Mouse (Mus musculus) erythroblast, adult 5-6 weeks (primary cell): ENCODE data around the gene Rpia. TPM values are rescaled to one million over a fixed set of nuclear protein-coding genes. Genes with fewer than 3 reads are reported as not detected.

ENCODE experiments used
- ATAC-seq: replicated peaks from 2 replicates; pipeline ENCODE4 v1.8.0; 2016; ENCODE audit warnings: moderate number of reproducible peaks, mild to moderate bottlenecking, moderate TSS enrichment, inconsistent platforms; ENCODE audit not compliant: poor library complexity, low FRiP score, severe bottlenecking
- total RNA-seq, 2 experiments: library from RNA; stranded (forward) in 1 of 2; stranded (reverse) in 1 of 2; fragments of 150-400 nt in 1 of 2; fragments of 200-764, 138-1000 nt in 1 of 2; gene quantifications; 2 replicates each; pipeline versions ENCODE4 v1.2.3 to v1.2.4; 2015 to 2017; ENCODE audit warnings: low replicate concordance in 2 of 2

Rpia gene
- total RNA-seq, 2 experiments from 2014 or later = 33.4 to 55.0 TPM

DNA sequence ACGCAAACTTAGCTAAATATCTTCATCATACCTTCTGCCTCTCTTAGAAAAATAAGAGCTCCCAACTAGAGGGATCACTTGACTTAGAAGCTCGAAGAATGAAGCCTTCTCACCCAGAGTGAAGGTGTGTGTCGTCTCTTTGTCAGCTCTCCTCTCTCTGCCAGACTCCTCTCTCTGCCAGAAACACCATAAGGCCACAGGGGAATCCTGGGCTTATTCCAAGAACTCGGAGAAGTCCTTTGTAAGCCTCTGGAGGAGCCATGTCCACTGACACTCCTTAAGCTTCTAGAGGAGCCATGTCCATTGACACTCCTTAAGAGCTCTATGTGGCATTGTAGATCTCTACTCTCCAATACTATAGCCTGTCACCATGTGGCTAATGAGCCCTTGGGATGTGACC, 31.1 kb downstream of the Rpia start:
- ATAC-seq = no peak; the same call in 1 of the 2 replicates

DNA sequence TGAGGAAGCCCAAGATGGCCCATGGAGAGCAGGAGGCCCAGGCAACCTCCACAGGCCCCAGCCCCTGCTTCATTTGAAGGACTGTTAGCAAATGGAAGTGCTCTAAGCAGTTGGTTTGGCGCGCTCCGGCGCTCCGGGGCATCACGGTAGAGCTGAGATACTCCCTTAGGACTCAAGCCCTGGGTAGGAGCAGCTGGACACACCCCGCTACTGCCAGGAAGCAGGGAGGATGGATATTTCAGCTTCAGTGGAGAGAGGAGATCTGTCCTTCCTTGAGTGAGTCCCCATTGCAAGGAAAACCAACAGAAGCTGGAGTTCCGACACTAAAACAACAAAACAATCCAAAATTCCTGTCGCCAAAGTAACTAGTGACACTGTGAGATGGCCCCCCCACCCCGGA, 37.2 kb downstream of the Rpia start:
- ATAC-seq = no peak

DNA sequence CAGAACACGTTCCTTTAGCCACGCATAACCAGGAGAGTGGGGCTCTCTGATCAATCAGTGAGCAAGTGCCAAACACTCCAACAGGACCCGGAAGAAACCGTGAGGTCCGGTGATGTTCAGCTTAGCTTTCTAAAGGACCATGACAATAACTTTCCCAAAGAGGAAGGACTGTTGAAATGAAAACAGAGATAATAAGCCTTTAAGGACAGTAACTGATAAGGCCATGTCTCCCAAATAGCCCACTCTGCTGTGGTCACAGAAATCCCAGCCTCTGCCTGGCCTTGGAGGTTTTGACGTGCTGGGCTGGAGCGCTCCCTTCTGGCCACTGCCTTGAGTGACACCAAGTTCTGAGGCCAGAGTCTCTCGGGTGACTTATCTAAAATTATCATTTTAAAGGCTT, 39.7 kb downstream of the Rpia start:
- ATAC-seq = peak; percentile 97

DNA sequence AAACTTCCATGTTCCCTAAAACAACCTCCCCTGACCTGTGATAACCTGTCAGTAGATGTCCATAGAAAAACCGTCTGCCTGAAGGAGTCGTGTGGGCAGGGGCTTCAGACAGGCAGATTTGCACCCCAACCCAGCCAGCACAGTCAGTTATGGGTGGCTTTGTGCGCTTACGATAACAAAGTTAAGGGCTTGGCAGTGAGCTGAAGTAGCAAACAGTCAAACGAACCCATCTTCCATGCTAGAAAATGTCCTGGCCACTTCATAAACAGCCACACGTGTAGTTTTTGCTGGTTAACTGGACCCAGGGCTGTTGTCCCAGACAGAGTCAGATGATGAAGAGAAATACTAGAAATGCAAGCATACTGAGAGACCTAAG, 40.1 kb downstream of the Rpia start:
- ATAC-seq = peak; percentile 49

DNA sequence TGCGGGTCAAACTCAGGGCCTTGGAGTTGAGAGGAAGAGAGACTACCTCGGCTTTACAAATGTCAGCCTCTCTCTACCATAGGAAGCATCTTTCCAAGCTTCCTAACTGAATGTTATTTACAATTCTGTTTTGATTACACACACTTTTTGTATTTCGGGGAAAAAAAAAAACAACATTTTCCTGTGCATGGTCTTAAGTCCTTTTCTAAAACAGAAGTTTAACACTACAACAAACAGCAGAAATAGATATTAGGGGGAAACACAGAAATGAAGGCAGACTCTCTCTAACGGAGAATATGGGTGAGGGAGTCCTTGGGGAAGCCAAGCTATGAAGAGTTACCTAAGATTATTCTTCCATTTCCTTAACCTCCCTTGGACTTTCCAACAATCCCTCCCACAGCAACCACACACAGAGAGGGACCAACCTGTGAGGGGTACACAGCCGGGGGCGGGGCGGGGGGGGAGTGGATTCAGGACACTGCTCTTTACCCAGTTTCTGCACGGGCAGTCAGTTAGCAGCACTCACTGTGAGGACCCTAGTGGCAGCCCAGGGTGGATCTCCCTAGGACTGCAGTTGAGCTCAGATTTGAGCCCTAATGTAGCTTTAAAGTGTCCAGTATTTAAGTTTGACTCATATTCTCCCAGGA, 40.7 kb downstream of the Rpia start:
- no peak for ATAC-seq

DNA sequence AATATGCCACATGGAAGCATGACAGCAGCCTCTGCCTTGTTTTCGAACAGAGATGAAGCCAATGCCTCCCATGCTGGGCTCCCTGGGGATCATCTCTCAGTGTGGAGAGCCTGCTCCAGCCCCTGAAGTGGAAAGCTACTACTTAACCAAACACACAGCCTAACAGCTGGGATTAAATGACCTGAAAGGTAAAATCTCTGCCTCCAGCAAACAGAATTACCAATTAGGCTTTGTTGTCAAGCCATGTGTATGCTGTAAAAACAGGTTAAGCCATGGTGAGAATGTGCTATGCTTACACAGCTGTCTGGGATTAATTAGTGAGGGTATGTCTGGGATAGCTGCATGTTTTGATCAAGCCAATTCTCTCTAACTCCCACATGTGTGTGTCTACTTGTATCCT, 42.3 kb downstream of the Rpia start:
- ATAC-seq = no peak

DNA sequence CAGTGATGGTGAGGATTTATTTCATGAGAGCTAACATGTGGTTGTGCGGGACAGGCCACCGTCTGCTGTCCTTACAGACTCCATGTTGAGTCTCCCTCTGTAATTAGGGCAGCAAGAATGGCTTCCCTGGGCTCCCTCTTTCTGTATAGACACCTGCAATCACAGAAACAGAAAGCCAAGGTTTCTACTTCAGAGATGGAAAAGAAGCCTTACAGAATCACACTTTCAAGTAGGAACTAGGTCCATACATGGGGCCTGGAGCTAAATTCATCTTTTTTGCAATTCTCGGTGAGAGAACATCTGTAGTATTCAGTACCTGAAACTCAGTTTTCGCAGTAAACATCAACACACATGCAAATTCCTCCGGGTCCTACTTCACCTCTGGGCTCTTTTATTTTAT, 44.3 kb downstream of the Rpia start:
- no peak for ATAC-seq

DNA sequence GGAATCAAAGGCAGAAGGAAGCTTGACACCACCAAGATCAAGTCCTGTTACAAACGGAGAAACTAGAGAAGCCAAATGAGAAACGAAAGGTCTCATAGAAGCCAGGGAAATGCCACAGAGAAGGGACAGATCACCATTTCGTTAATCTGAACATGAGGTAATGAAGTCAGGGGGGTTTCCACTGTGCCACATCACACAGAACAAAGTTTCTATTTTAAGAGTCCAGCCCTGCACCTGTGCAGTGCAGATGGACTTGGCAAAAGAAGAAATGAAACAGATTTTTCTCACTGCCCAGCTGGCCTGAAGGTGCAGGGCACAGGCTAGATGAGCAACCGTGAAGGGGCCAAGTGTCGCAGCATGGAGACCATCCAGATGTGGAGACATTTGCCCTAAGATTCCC, 48.1 kb downstream of the Rpia start:
- no peak for ATAC-seq

DNA sequence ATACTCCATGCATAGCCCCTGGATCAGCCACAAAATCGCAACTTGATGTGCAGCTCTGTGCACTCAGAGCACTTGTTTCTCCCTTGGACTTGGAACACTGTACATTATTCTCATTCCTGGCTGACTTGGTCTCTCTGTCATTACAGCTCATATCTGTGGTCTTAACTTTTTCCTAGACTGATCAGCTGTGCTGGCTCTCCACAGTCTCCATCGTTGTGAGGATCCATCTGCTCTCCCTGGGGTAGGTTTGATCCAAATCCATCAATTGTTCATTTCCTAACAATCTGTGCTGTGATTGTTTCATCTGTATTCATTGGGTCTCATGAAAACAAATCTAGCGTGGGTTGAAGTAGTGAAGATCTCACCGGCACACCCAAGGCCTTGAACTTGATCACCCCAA, 49.2 kb downstream of the Rpia start:
- no peak for ATAC-seq

DNA sequence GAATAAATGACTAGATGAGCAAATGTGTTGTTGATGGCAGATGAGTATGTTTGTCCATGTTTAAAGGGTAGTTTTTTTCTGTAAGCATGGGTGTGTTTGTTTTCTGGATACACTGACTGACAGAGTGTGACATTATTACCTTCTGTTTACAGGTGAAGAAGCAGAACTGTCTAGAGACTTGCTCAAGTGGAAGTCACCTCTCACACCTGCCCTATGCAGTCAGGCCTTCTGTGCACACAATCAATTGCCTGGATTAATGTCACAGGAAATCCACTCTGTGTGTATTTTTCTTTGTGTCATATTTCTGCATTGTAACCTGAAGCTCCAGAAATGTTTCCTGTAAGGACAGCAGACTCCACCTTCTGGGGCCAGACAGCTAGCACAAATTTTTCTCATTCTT, 51.5 kb downstream of the Rpia start:
- no peak for ATAC-seq

DNA sequence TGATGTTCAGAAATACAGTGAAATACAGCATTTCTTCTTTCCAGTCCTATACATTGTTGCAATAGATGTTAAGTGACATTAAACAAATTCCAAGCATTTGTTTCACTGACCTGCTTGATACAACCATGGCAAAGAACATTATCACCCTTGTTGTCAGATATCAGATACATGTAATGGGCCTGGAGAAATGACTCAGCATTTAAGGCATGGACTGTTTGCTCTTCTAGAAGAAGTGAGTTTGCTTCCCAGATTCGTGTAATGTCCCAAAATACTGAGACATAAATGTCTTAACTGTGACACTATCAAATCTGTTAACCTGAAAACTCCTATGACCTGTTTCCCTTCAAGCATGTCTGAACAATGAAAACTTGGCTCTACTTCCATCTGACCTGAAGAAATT, 52.6 kb downstream of the Rpia start:
- ATAC-seq = no peak

DNA sequence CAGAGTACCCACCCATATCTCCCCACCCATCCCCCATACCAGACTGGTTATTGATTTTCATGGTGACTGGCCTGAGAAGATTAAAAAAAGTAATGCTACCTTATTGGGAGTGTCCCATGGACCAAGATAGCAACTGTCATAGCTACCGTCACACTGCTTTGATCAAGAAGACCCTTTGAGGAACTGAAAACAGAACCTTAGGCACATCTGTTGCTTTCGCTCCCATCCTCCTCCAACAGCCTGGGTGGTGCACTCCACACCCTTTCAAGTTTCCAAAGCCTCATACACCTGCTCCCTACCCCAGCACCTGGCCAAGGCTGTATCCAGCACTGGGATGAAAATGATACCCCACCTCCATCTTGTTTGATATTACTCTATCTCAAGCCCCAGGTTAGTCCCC, 56.5 kb downstream of the Rpia start:
- ATAC-seq = no peak

DNA sequence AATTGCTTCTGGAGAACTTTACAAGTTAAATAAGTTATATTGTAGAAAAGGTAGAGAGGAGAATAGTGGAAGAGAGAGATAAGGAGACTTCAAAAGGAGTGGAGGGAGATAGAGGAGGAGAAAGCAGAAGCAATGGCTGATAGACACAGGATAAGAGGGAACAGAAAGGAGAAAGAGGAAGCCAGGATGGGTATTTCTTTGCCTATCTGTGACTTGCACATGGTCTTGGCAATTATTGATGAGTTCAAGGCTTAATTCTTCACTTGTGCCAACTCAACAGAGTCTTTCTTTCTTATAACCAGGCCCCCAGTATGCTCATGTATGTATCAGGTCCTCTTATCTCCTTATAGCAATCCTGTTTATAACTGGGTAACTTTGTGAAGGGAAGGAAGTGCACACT, 61.2 kb downstream of the Rpia start:
- ATAC-seq = peak; percentile 49

DNA sequence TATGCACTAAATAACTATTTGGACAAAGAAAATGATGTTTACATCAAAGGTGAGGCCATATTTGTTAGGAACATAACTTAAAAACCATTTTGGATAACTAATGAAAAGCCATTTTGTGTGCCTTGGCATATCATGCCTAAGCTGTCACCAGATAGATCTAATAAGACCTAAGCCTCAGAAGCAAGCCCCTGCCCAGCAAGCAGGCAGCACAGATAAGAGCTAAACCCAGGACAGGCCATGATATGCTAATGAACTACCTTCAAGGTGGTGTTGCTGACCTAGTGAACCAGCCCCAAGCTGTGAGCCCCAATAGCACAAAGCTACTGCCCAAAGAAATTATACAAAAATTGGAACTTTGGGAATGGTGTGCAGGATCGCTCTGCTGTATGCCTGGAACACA, 62.9 kb downstream of the Rpia start:
- ATAC-seq = peak; percentile 76

DNA sequence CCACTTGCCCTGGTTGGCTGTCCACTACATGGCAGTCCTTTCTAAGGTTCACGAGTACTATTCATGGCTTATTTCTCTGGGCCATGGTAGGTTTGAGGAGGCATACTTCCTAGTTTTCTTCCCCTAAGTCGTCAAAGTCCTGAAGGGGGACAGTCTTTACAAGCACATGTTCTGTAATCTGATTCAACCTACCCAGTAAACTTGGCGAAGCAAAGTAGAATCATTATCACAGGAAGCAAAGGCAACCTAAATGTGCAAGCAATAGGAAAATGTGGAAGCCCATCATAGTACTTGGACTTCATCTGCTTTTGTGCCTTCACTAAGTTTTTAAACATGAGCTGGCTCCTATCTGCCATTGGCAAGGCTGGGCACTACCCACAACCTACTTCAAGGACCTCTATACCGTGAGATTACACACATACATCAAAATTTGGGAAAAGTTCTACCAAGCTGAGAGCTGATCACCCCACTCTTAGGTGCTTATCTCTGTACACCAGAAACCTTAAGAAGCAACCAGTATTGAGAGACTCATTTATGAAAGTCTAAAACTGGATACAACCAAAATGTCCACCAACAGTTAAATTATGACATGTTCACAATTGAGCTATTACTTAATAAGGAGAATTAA, 64.8 kb downstream of the Rpia start:
- peak; percentile 76 for ATAC-seq

DNA sequence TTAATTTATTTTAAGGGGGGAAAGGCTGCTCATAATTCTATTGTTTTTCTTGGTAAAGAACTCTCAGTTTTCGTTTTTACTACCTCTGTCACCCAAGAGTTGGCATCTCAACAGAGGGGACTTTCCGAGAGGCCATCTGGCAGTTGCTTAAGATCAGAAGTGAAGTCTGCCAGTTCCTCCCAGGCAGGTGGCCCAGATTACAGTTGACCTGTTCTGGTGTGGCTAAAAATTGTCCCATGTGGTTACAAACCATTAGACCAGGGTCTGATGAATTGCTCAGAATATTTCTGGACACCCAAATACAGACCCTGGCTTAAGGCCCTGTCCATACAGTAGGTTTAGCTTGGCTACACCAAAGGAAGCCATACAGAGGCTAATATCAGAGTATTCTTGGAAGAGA, 66.4 kb downstream of the Rpia start:
- no peak for ATAC-seq

DNA sequence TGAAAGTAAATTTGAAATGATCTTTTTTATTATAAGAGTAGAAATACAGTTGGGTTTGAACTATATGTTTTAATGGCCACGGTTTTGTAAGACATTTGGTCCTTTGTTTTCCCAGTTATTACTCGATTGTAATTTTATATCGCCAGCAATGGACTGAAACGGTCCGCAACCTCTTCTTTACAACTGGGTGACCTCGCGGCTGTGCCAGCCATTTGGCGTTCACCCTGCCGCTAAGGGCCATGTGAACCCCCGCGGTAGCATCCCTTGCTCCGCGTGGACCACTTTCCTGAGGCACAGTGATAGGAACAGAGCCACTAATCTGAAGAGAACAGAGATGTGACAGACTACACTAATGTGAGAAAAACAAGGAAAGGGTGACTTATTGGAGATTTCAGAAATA, 67.3 kb downstream of the Rpia start:
- ATAC-seq = no peak

DNA sequence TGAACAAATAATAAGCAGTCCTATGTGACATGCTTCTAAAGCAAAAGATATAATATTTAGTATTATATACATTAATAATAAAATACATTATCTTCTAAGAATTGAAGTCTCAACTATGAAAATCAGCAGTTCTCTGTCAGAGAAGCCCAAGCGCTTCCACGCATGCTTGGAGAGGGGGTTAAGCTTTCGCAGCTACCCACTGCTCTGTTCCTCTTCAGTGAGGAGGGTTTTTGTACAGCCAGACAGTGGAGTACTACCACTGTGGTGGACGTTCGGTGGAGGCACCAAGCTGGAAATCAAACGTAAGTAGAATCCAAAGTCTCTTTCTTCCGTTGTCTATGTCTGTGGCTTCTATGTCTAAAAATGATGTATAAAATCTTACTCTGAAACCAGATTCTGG, 69.7 kb downstream of the Rpia start:
- ATAC-seq = no peak

DNA sequence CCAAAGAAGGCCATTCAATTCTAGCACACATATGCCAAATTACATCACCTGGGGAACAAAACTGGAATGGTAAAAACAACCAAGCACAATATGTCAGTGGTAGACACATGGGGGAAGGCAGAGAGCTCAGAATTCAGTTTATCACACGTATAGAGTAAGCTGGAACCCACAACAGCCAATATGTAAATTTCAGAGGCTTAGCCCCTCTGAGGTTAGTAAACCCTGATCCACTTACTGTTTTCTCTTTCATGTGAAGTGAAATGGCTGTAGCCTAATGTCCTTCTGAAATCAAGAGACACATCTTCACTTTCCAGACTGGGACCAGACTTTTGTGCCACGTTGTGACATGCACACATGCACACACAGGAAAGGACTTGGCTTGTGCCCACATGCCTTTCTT, 73.3 kb downstream of the Rpia start:
- no peak for ATAC-seq

DNA sequence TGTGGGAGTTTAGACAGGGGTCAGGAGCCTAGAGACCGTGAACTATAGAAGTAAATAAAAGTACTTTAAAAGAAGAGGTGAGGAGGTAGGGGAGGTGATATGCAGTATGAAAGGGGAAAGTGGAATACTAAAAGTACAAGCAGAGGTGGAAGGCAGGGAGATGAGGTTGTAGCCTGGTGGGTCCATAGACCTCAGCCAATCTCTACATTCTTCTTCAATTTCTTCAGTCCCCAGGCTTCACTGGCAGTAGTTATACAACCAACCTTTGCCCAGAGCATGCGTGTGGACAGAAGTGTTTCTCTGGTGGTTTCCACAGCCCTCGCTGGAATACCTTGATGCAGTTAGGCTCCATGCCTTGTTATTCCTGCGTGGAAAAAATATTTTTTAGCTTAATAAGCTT, 73.9 kb downstream of the Rpia start:
- no peak for ATAC-seq

DNA sequence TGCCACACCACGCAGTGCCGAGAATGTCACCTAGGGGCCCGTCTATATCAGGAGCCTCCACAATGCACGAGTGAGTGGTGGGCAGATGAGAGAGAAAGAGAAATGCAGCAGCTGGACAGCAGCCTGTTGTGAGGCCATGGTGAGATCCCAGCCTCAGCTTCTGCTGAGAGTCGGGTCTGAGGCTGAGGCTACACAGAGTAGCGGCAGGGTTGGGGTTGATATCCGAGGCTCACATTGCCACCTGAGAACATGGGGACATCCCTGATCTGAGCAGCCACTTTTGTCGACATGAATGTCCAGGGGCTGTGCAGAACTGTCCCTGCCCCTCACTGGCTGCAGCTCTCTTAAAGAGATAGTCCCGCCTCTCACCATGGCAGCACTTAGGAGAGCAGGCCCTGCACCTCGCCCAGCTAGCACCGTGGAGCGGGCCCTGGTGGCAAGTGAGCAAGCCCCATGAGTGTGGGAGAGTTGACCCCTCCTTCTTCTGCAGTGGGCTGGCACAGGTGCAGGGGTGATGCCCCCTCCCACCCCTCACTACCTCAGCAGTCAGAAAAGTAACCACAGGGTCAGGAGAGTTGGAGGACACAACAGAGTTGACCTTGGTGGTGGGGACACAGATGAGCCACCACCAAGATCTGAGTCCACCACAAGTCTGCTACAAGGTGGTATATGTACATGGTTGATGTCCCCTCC, 75.2 kb downstream of the Rpia start:
- no peak for ATAC-seq
